Mouse (Mus musculus) liver, embryonic 16.5 days (tissue): Measurements from ENCODE around the gene Trim72. TPM values are rescaled to one million over a fixed set of nuclear protein-coding genes. Genes with fewer than 3 reads are reported as not detected.

Experiments used
- ATAC-seq: fragments of 200-750 bp; cut with Nextera tagmentation; 2 replicates; pipeline ENCODE4 v1.8.0; 2017; ENCODE audit warnings: low read depth, mild to moderate bottlenecking, moderate number of reproducible peaks, moderate library complexity
- H3K27ac ChIP-seq: fragments of 300-500 bp; sonication (generic); 2 replicates; pipeline ENCODE4 v1.5.1; 2014; ENCODE audit warnings: mild to moderate bottlenecking, low read length
- H3K27me3 ChIP-seq: fragments of 300-500 bp; sonication (generic); 2 replicates; pipeline ENCODE4 v1.6.1; 2014; ENCODE audit warnings: low read depth, low read length, mixed read lengths; ENCODE audit not compliant: control insufficient read depth, insufficient read depth
- H3K36me3 ChIP-seq: fragments of 300-500 bp; sonication (generic); 2 replicates; pipeline ENCODE4 v1.6.1; 2014; ENCODE audit warnings: mild to moderate bottlenecking; ENCODE audit not compliant: control insufficient read depth, insufficient read depth
- H3K4me1 ChIP-seq: fragments of 300-500 bp; sonication (generic); 2 replicates; pipeline ENCODE4 v1.6.1; 2014; ENCODE audit warnings: low read depth, low read length, mixed read lengths; ENCODE audit not compliant: control insufficient read depth
- H3K4me2 ChIP-seq: fragments of 300-500 bp; sonication (generic); 2 replicates; pipeline ENCODE4 v1.6.1; 2014; ENCODE audit warnings: low read depth, low read length, mixed read lengths
- H3K4me3 ChIP-seq: fragments of 300-500 bp; sonication (generic); 2 replicates; pipeline ENCODE4 v1.5.1; 2014; ENCODE audit warnings: low read depth, mild to moderate bottlenecking, low read length
- H3K9ac ChIP-seq: fragments of 300-500 bp; sonication (generic); 2 replicates; pipeline ENCODE4 v1.6.1; 2014; ENCODE audit warnings: low read depth, low read length
- H3K9me3 ChIP-seq: fragments of 300-500 bp; sonication (generic); replicated peaks from 2 replicates; pipeline ENCODE4 v1.6.1; 2016; ENCODE audit warnings: low read length; ENCODE audit not compliant: control insufficient read depth
- WGBS: fragments of 180-500 bp; shearing (Covaris S2); extraction: QIAGEN DNeasy Blood & Tissue Kit; methylation state at CpG from one replicate; pipeline ENCODE4 v1.1.7; 2014; ENCODE audit not compliant: insufficient replicate concordance; 5-methylcytosine and 5-hydroxymethylcytosine counted together
- polyA plus RNA-seq: library from polyadenylated mRNA; unstranded; fragments of >200 nt; fragmentation: Nextera tagmentation; extraction: Ambion mirVana; gene quantifications from 2 replicates; pipeline ENCODE4 v1.2.1, GENCODE M21; 2015

Gene Trim72
- 0.15 and 0.32 TPM in 2 replicates for polyA plus RNA-seq

GRCm38 (mm10) chr7:128003688-128004087 lies at the start of gene Trim72:
Gene Trim72 (plus strand): TSS chr7:128003949.
- H3K27me3 ChIP-seq, result no peaks in the 10 kb centered on the region
- no peaks in the 10 kb centered on the region for H3K36me3 ChIP-seq
- no peaks in the 10 kb centered on the region; the same call in 1 of the 2 replicates for H3K4me1 ChIP-seq
- H3K9me3 ChIP-seq, result no peaks in the 10 kb centered on the region
- no peak within 1 kb of the TSS for H3K4me3 ChIP-seq
- ATAC-seq, result no peak
- no peak within 1 kb of the TSS for H3K27ac ChIP-seq
- H3K9ac ChIP-seq, result no peak within 1 kb of the TSS
- 62% methylated on average over 2 of the region's 2 CpGs for WGBS
- no peak within 1 kb of the TSS for H3K4me2 ChIP-seq

GRCm38 (mm10) chr7:127959364-127959763 lies 44.4 kb upstream of the Trim72 start:
- 50% methylated on average over 5 of the region's 5 CpGs for WGBS
- no peaks in the 10 kb centered on the region for H3K9me3 ChIP-seq
- no peak overlapping the region for H3K4me2 ChIP-seq
- no peaks in the 10 kb centered on the region for H3K4me1 ChIP-seq
- no peaks in the 10 kb centered on the region for H3K36me3 ChIP-seq
- H3K27me3 ChIP-seq, result no peaks in the 10 kb centered on the region
- H3K9ac ChIP-seq, result no peak overlapping the region
- ATAC-seq, result no peak
- no peak overlapping the region for H3K4me3 ChIP-seq
- no peak overlapping the region for H3K27ac ChIP-seq

- no peak for ATAC-seq
- peaks cover 17% of the 10 kb centered on the region for H3K4me1 ChIP-seq
- no peaks in the 10 kb centered on the region for H3K27me3 ChIP-seq
These were observed 37.3 kb upstream of the Trim72 start for GRCm38 (mm10) chr7:127966371-127966918.

GRCm38 (mm10) chr7:127967004-127967921 lies 36.5 kb upstream of the Trim72 start, which contains the start of gene Fus:
Gene Fus (plus strand): TSS chr7:127967457.
- H3K9me3 ChIP-seq, result no peaks in the 10 kb centered on the region
- H3K4me1 ChIP-seq, result peaks cover 17% of the 10 kb centered on the region
- H3K27me3 ChIP-seq, result no peaks in the 10 kb centered on the region
- peak; percentile 93 for ATAC-seq
- peaks cover 24% of the 10 kb centered on the region for H3K36me3 ChIP-seq
- WGBS, result under 1% methylated on average over 90 of the region's 92 CpGs
- H3K4me2 ChIP-seq, result peak within 1 kb of the TSS; percentile 90
- H3K4me3 ChIP-seq, result peak within 1 kb of the TSS; percentile 95
- H3K9ac ChIP-seq, result peak within 1 kb of the TSS; percentile 95
- peak within 1 kb of the TSS; percentile 95 for H3K27ac ChIP-seq

More at GRCm38 (mm10) chr7:127966371-127966918, 37.3 kb upstream of the Trim72 start:
- H3K27ac ChIP-seq, result peak overlapping the region; percentile 95
- H3K9ac ChIP-seq, result peak overlapping the region; percentile 95
- no peaks in the 10 kb centered on the region for H3K9me3 ChIP-seq
- H3K4me3 ChIP-seq, result peak overlapping the region; percentile 95
- peaks cover 16% of the 10 kb centered on the region for H3K36me3 ChIP-seq
- peak overlapping the region; percentile 90 for H3K4me2 ChIP-seq
- WGBS, result 21% methylated on average over 10 of the region's 10 CpGs

GRCm38 (mm10) chr7:127967922-127968828 lies 35.6 kb upstream of the Trim72 start:
- Histone ChIP-seq H3K27ac (peak overlapping the region; percentile 95), H3K4me2 (peak overlapping the region; percentile 90), H3K36me3 (peaks cover 32% of the 10 kb centered on the region), H3K27me3 (no peaks in the 10 kb centered on the region), H3K9ac (peak overlapping the region; percentile 95), H3K9me3 (no peaks in the 10 kb centered on the region), H3K4me1 (peaks cover 21% of the 10 kb centered on the region), H3K4me3 (peak overlapping the region; percentile 95)
- under 1% methylated on average over 42 of the region's 42 CpGs for WGBS
- peak; percentile 67 for ATAC-seq

- Histone ChIP-seq H3K4me1 (peaks cover 6% of the 10 kb centered on the region), H3K27ac (no peak overlapping the region), H3K9me3 (no peaks in the 10 kb centered on the region), H3K9ac (no peak overlapping the region), H3K4me2 (no peak overlapping the region), H3K4me3 (no peak overlapping the region), H3K36me3 (peaks cover 83% of the 10 kb centered on the region), H3K27me3 (no peaks in the 10 kb centered on the region)
- no peak for ATAC-seq
- WGBS, result 82% methylated on average over 2 of the region's 2 CpGs
These were observed 29.3 kb upstream of the Trim72 start for GRCm38 (mm10) chr7:127974413-127974930.

GRCm38 (mm10) chr7:127978856-127979255 lies 24.9 kb upstream of the Trim72 start:
- WGBS, result 94% methylated on average over 2 of the region's 2 CpGs
- no peaks in the 10 kb centered on the region for H3K9me3 ChIP-seq
- H3K9ac ChIP-seq, result no peak overlapping the region
- H3K36me3 ChIP-seq, result peaks cover 87% of the 10 kb centered on the region
- ATAC-seq, result no peak
- no peak overlapping the region for H3K4me3 ChIP-seq
- no peaks in the 10 kb centered on the region for H3K4me1 ChIP-seq
- H3K27me3 ChIP-seq, result no peaks in the 10 kb centered on the region
- H3K27ac ChIP-seq, result no peak overlapping the region
- H3K4me2 ChIP-seq, result no peak overlapping the region

GRCm38 (mm10) chr7:127980606-127981005 lies 23.1 kb upstream of the Trim72 start:
- H3K27me3 ChIP-seq, result no peaks in the 10 kb centered on the region

More at GRCm38 (mm10) chr7:127980606-127981005, 23.1 kb upstream of the Trim72 start:
- Histone ChIP-seq H3K9ac (no peak overlapping the region), H3K9me3 (no peaks in the 10 kb centered on the region), H3K4me2 (no peak overlapping the region), H3K36me3 (peaks cover 85% of the 10 kb centered on the region), H3K27ac (no peak overlapping the region), H3K4me1 (no peaks in the 10 kb centered on the region), H3K4me3 (no peak overlapping the region)
- no peak for ATAC-seq
- WGBS, result 87% methylated on average over 3 of the region's 3 CpGs
